1 mouse cellular context compared by ENCODE assay signal in the genomic region with DNA sequence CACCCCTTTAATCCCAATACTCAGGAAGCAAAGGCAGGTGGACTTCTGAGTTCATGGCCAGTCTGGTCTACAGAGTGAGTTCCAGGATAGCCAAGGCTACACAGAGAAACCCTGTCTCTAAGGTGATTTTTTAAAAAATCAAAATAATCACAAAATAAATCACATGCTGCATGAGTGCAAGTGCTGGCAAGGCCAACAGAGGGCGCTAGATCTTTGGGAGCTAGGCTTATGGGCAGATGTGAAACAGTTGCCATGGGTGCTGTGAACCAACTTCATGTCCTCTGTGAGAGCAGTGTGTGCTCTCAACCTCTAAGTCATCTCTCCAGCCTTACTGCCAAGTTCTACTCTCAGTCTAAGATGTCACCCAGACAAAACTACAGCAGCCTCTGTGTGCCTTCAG.
TF ChIP-seq lines count a peak whose summit lies in the region.

No protein-coding gene starts in this region.

TF ChIP-seq in MEL, 35 proteins besides CTCF, POLR2A, EP300 and RAD21 (continued from another document):
- TF ChIP-seq USF1 (IDR thresholded peaks at IDR 0.05; ENCODE audit: low read depth, low read length): peak; percentile 14; the same call in 1 of the 2 replicates
- peak; percentile 24; the same call in 1 of the 2 replicates for TF ChIP-seq SMC3 (IDR thresholded peaks at IDR 0.05; ENCODE audit: low read depth, low read length)
- TF ChIP-seq KAT2A (conservative IDR thresholded peaks at IDR 0.05; ENCODE audit: low read depth, low read length): no peak
- no peak for TF ChIP-seq ELF1 (IDR thresholded peaks at IDR 0.05; ENCODE audit: low read depth, low read length)
- no peak for TF ChIP-seq HCFC1 (IDR thresholded peaks at IDR 0.05; ENCODE audit: low read depth, low read length)
- no peak for TF ChIP-seq CHD1 (IDR thresholded peaks at IDR 0.05; ENCODE audit: low read depth, low read length)
- TF ChIP-seq BHLHE40 (IDR thresholded peaks at IDR 0.05; ENCODE audit: borderline replicate concordance, low read depth, low read length): no peak
- TF ChIP-seq RCOR1 (IDR thresholded peaks at IDR 0.05; ENCODE audit: low read depth, low read length): 0 out of 2 replicates have a peak, but pooled peaks have one; percentile 28
